Mouse (Mus musculus) liver, embryonic 14.5 days (tissue): ENCODE measurements at regions not wholly inside any gene's neighbourhood (a gene's known extent, or its start where the extent isn't known, plus 50 kb on each side); places are given as distances from the start of the nearest gene placed in this dataset.

Experiments used
- CTCF ChIP-seq: IDR thresholded peaks from 2 replicates; pipeline ENCODE4 v1.5.1; 2016; ENCODE audit warnings: antibody characterized with exemption, low read depth, control low read depth
- EP300 ChIP-seq: IDR thresholded peaks from 2 replicates; pipeline ENCODE4 v1.6.1; 2016; ENCODE audit warnings: antibody characterized with exemption, low read depth

GRCm38 (mm10) chr13:32593611-32594010 lies 190.1 kb downstream of the Mylk4 start:
- no peak for TF ChIP-seq EP300
- no peak for TF ChIP-seq CTCF
